Mouse (Mus musculus) bone marrow, adult 2 months (tissue): Measurements from ENCODE around the gene Pkn2.

ENCODE experiments used
- CTCF ChIP-seq: fragments of 200-500 bp; IDR thresholded peaks from 2 replicates; pipeline ENCODE4 v1.5.1; 2011; ENCODE audit warnings: low read length, control low read depth; ENCODE audit not compliant: control insufficient read depth, insufficient read depth
- POLR2A ChIP-seq: fragments of 200-500 bp; IDR thresholded peaks from 2 replicates; pipeline ENCODE4 v1.6.1; 2011; ENCODE audit warnings: low read depth, mild to moderate bottlenecking, control low read depth, low read length, borderline replicate concordance; ENCODE audit not compliant: control insufficient read depth

GRCm38 (mm10) chr3:142863236-142863635 lies 18.6 kb downstream of the Pkn2 start:
- no peak for TF ChIP-seq POLR2A
- TF ChIP-seq CTCF, result no peak
